Mouse (Mus musculus) lung, postnatal 36 days (tissue): ENCODE measurements around the gene Fcrl6.
A peak's percentile ranks its signal among the peaks of the same experiment; 100 is the strongest.

ENCODE experiments used
- DNase-seq: peaks from one replicate; pipeline ENCODE4 v3.0.0; 2022; ENCODE audit warnings: mixed read lengths

Fcrl6 gene

DNA sequence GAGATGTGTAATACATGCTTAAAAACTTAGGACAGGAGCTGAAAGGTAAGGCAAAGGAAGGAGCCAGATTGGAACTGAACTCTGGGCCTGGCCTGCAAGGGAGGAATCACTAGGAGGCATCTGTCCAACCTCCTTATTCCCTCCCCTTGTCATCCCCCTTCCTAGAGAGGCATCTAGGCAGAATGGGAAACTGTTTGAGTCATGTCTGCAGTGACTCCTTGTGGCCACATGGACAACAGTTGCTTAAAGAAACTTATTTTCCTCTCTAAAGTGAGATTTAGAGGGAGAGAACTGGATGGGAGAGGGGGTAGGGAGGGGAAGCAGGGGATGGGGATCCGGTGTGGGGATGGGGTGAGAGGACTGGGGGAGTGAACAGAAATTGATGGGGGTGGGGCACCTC, 10.4 kb upstream of the Fcrl6 start:
- DNase-seq: no peak

DNA sequence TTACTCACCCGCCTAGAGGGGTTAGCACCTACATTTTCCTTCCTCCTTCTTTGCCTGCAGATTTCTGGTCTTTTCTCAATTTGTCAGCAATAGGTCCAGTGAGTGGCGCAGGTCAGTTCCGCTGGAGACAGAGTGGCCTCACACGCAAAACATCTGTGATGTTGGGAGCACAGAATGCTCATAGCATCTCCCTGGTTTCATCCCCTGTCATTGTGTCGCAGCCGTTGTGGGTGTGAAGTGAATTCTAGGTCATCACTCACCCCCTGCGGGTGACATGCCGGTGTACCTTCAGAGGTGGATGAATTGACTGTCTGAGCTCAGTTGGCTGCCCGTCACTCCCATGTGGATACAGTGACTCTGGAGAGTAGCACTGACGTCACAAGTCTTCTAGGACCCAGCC, 9.0 kb upstream of the Fcrl6 start:
- DNase-seq: no peak

DNA sequence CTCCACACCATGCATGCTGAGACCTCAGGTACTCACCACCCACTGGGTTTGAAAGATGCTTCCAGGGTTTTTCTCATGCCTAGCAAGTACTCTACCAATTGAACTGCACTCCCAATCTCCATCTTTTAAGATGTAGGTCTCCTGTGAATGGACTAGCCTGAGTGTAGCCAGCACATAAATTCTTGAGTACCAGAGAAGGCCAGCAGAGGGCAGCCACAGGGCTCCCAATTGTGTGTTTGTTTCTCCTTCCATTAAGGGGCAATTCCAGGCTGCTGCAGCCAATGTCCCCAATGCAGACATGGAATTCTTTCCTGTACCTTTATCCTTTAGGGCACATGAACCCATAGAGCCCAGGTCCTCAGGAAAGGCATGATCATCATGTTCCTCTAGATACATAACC, 7.9 kb downstream of the Fcrl6 start:
- DNase-seq: peak; percentile 75

DNA sequence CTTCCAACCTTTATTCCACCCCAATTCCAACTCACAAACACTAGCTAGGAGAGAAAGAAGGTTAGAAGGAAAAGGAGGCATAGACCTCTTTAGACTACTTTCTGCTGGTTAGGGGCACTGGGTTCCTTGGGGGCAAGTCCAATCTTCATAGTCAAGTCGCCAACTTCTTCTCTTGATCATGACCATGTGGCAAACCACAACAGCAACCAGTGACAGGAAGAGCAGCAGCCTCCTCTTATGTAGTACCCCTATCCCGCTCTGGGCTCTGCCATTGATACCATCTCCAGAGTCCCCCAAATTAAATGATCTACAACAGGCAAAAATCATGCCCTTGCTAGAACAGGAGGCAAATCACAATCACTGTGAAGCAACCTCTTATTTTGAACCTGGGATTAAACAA, 8.4 kb downstream of the Fcrl6 start:
- no peak for DNase-seq

DNA sequence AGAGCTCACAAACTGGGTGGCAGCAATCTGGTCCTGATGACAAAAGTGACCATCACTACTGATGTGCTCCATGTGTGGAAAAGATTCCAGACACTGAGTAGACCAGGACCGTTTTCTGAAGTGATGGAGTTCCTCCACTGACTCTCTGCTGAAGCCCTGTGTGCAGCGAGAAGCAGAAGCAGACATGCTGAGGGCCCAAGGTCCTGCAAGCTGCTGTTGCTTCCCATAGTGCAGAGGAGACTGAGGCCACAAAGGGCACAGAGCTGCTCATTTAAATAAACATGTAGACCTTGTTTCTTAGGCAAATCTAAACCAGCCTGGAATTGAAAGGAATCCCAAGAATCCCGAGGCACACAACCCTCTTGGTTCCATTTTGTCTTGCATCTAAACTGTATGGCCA, 9.0 kb downstream of the Fcrl6 start:
- no peak for DNase-seq

DNA sequence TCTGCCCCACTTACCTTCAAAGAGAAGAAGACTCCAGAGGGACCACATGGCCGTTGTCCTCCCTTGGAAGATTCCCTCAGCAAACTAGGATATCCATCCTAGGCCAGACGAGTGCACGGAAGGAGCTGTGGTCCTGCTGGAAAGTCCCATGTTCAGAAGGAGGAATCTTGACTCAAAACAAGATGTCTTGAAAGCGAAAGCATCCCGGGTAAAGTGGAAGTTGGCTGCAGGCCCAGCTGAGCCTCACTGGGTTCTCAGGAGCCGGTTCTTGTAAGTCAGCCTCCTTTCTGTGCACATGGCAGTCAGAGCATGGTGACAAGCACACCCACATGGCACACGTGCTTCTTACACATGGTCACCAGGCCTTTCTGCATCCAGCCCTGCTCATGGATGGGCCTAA, 12.0 kb downstream of the Fcrl6 start, which contains the start of gene Slamf8:
Gene Slamf8, minus strand, starts transcription at position 184 of the 400 bp plus-strand sequence.
- DNase-seq: peak; percentile 61

DNA sequence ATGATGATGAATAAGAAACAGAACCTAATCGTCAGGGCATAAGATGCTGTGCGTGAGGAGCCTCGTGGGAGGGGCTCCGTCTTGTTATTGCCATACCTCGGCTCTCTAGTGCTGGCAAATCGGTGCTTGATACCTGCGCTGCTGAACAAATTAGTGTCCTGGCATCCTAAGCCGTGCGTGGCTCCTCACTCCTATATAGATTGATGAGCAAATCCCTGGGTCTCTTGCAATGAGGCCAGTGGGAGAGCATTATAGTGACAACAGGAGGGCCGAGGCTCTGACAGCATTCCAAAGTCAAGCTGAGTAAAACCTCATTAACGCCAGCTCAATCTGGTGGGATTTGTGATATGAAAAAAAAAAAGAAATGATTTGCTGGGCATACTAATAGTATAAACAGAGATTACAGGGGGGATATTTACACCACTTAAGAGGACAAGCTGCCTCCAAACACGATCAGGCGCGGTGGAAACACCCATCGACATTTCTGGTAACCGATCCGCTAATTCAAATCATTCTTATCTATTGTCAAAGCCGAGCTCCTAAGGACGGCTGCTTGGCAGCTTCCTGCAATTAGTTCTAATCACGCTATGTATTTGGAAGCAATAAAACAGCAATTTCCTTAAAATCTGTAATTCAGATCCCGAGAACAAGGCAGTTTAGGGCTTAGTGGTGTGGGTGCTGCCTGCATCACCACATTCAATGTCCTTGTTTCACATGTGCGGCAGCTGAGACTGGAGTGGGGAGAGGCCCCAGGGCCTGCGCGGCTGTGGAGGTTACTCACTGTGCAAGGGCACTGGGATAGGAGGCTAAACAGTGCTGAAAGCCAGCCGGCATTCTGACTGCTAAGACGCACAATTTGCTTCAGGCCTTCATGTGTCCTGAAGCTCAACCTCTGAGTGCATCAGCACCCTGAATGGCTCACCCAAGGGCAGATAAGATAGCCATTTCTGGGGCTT, 16.5 kb downstream of the Fcrl6 start:
- no peak for DNase-seq

DNA sequence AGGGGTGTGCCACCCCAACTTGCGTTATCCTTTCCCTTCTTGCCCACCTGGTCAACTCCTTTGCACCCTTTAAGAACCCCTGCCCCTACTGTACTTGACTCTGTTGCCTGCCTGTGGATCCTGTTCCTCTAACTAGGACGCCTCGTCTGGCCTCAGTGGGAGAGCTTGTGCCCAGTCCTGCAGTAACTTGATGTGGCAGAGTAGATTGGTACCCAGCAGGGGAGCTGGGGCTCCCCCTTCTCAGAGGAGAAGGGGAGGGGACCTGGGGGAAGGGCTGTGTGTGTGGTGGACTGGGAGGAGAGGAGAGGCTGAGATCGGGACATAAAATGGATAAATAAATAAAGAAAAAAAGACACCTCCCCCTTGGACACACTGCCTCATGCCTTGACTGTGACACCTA, 17.3 kb downstream of the Fcrl6 start:
- no peak for DNase-seq

DNA sequence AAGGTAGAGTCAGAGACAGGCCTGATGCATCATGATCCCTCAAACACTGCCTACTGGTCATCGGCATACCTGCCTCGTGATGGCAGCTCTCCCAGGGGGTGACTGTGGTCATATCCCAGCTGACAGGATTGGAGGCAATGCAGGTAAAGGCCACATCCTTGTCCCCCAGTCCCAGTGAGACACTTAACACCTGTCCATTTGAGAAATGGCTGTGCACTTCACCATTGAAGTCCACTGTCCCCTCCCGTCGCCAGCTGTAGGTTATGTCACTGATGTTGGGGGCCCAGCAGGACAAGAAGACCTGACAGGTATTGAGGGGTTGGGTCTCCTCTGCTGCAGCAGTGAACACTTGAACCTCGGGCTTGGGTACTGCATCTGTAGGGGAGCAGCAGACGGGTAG, 18.1 kb downstream of the Fcrl6 start:
- DNase-seq: no peak

DNA sequence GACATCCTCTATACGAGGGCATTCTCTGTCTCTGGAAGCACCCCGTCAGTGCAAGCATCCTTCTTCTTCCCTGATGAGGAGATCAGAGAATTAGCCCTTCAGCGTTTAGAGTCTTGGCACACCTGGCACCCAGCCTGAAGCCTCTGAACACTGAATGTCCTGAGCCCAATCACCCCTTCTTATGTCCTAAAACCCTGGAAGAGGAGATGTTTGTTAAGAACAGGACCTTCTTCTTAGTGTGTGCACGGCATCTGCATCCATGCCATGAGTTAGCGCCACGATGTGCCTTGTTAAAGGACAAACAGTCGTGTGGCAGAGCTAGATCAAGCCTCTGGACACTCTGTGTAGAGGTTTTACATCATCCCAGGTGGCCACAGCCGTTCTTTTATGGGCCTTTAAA, 19.9 kb downstream of the Fcrl6 start:
- DNase-seq: no peak

DNA sequence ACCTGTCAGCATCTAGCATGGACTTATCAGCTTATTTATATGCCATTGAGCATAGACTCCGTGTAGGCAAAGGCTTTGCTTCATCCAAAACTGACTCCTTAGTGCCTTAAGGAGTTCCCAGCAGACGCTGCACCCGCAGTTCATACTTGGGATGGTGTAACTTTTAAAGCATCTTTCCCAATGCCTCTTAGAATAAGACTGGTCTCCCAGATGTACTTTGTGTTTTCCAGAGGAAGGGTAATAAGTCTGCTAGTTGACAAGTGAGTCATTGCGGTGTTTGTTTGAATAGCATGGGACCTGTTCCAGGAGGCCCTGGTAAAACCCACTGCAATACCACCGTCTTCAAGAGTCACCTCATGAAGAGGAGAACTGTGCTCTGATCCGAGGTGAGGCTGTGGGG, 22.2 kb downstream of the Fcrl6 start:
- no peak for DNase-seq

DNA sequence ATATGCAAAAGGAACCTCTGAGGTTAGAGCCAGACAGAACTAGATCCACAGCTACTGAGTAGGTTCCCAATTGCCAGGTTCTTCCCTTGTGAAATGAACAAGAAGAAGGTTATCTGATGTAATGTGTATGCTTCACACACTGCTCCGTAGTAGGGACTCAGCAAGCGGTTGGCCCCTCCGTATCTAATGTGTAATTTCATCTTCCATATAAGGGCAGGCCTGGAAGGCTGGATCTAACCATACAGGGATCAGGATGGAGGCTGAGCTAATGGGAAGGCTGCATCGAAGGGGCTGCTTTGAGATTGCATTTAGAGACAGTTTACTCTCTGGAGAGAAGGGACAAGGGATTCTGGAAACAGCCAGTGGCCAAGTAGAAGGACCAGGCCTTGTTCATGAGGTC, 34.6 kb downstream of the Fcrl6 start:
- no peak for DNase-seq

DNA sequence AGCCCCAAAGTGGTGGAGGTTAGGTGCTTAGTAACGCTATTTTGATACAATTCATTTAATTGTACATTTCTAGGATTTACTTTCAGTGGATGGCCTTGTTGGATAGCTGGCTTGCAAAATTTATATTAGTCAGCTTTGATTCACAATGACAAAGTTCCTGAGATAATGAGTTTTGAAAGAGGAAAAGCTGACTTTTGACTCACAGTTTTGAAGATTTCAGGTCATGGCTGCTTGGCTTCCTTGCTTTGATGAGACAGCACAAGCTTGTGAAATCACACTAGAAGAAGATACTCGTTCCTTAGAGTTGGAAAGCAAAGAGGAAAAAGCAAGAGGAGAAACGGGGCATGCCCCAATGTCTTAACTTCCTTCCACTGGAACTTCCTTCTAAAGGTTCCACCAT, 36.2 kb downstream of the Fcrl6 start:
- DNase-seq: no peak

DNA sequence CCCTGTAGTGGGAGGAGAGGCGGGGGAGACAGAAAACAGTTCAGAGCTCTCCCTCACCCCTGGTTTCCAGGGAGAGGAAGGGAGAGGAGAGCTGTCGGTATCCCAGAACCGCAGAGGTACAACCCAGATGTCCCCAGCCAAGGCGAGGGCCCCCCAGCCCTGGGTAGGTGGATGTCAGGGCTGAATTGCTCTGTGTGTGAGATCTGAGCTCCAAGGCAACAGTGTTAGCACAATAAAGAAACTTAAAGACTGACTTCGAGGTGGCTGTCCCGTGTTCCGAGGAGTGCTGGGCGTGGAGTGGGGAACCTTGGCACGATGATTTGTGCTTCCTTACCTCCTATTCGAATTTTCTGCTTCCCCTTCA, 38.9 kb downstream of the Fcrl6 start:
- DNase-seq: no peak

DNA sequence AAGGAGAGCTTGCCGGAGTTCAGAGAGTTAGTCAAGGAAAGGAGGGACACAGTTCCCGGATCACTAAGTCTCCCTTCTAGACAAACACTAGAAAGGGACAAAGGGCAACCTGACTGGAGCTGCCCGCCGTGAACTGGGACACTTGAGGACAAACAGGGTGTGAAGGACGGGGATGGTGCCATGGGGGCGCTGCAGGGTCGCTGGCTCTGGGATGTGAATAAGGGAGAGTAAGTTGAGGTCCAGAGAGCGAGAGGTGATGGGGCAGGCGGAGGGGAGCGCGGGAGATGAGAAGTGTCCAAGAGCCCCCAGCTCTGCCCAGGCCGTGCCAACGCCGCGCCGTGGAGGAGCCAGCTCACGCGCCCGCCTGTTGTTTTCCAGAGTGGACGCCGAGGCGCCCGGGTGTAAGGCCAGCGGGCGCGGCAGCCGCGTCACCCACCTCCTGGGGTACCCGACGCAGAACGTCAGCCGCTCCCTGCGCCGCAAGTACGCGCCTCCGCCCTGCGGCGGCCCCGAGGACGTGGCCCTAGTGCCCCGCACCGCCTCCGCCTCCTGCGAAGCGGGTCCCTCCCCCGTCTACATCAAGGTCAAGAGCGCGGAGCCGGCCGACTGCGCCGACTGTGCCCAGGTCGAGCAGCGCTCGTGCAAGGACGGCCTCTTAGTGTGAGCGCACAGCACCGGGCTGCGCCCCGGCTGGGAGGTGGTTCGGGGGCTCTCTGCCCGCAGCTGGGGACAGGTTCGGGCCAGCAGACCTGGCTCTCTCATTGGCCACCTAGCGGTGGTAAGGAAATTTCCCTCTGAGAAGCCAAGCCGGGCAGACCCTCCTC, 39.5 kb downstream of the Fcrl6 start:
- peak; percentile 71 for DNase-seq

DNA sequence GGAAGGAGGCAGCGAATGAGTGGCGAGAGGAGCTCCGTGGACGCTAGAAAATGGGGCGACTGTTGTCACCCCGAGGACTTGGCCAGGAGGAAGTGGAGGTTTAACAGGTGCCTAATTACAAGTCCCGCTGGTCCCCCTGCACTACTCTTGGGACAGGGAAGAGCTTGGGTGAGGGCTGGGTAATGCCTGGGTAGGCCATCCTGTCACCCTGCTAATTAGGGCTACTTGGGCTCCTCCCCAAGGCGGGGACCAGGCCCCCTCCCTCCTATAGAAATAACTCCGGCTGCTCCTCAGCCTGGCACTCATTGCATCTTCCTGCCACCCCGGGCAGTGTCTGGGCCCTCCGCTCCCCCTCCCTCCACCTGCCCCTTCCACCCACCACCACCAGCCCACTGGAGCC, 46.7 kb downstream of the Fcrl6 start, which contains the start of gene Vsig8:
Gene Vsig8, plus strand, starts transcription at position 301 of the 400 bp plus-strand sequence.
- no peak for DNase-seq

DNA sequence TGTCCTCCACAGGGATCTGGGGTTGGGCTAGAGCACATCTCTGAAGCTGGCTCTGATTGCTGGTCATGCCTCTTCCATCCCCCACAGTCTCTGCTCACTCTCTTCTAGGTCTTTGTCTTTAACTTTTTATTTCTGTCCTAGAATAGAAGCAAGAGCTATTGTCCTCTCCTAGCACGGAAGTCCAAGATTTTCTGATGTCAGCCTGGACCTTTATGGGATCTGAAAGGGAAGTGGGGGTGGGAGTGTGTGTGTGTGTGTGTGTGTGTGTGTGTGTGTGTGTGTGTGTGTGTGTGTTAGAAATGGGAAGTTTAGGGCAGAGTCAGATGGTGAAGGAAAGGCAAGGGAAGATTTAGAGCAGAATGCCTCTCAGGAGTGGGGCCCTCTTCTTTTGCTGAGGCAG, 49.7 kb downstream of the Fcrl6 start:
- peak; percentile 13 for DNase-seq

DNA sequence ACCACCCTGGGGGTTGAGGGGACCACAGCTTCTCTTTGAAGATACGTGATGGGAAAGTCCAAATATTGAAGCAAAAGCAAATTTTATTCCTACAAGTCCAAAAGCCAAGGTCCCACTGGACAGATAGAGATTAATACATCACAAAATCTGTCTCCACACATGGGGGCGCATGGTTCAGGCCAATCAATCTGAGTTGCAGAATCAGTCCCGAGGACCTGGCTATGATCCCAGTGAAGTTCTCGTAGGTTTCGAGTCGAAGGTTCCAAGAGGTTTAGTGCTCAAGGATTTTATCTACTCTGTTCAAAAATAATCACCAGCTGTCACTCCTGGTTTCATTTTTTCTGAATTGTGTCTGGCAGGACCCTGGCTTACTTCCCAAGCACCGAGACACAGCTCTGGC, 51.3 kb downstream of the Fcrl6 start:
- no peak for DNase-seq

DNA sequence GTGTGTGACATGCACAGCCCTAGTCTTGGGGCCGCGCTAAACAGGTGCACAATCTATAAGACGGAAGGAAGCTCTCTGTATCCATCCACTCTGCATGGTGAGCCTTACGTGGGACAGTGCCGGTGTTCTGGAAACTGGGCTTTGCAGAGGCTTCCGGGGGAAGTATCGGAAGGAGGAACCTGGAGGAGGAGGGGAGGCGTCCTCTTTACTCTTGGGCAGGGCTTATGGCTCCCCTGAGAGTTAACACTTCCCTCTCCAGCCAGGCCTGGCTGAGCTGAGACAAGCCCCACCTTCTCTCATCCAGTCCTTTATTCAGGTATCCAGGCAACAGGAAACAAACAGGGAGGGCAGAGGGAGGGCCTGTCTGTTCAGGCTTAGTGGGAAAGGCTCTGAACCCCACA, 51.8 kb downstream of the Fcrl6 start:
- DNase-seq: peak; percentile 85

DNA sequence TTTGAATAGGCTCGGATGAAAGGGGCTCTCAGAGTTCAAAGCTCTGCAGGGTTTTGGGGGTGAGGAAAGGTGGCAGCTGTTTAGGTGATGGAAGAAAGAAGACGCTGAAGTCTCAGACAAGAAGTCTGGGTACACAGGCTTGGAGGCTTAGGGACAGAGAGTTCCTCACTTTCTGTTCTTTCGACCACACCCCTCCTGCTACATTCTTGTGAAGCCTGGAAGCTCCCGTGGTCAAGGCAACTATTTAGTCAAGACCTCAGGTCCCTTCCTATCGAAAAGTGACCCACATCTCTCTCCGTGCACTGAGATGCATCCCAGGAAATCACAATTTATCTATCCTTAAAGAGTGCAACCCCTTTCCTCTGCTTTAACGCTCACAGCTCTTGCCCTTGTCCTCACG, 52.6 kb downstream of the Fcrl6 start:
- DNase-seq: peak; percentile 50

DNA sequence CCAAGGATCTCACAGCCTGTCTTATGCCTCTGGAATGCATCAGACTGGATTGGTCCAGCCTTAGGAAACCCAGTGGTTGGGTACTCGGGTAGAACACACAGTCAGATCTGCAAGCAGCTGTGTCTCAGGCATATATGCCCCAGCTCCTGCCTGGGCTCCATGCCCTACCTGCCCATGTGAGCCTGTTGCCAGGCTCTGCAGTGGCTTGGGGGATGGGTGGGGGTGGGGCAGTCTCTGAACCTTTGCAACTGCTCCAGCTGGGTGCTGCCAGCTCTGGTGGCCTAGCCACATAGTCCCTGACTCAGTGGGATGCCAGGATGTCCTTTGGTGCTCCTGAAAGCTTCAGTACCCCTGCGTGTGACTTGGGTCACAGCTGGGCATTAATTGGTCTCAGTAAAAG, 53.0 kb downstream of the Fcrl6 start:
- DNase-seq: no peak

DNA sequence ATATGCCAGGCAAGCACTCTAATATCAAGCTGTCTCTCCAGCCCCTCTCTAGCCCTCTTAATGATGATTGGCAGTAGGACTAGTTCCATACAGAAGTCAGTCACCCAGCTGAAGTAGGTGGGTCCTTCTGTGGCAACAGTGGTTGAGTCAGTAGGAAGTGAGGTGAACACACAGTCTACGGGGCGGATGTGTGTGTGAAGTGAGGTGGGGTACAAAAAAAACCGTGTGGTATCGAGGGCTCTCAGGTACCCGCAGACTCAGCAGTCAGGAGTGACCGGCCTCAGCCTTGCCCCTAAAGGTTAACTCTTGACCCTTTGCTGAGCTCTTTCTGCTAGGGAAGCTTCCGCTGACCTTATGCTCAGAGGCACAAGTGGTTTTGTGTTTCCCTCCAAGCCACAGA, 53.9 kb downstream of the Fcrl6 start:
- DNase-seq: peak; percentile 62
